Mouse (Mus musculus) bone marrow, adult 2 months (tissue): ENCODE results near the gene Tmod2.

ENCODE experiments used
- CTCF ChIP-seq: fragments of 200-500 bp; IDR thresholded peaks from 2 replicates; pipeline ENCODE4 v1.5.1; 2011; ENCODE audit warnings: low read length, control low read depth; ENCODE audit not compliant: control insufficient read depth, insufficient read depth
- POLR2A ChIP-seq: fragments of 200-500 bp; IDR thresholded peaks from 2 replicates; pipeline ENCODE4 v1.6.1; 2011; ENCODE audit warnings: low read depth, mild to moderate bottlenecking, control low read depth, low read length, borderline replicate concordance; ENCODE audit not compliant: control insufficient read depth

DNA sequence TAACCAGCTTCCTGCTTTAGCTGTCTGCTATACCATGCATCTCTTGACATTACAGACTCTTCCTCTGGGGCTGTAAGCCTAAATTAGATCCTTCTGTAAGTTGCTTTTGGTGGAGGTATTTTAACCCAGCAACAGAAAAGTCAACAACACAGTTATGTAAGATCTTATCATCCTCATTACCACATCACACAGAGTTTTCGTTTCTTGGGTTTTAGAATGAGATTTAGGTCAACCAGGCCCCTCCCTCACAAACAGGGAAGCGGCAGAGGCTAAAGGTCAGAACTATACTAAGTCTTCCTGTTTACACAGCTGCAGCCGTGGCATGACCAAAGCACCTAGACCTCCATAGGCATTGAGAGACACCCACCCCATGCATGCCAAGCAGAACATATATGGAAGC, 34.3 kb upstream of the Tmod2 start:
- no peak for TF ChIP-seq CTCF
- no peak for TF ChIP-seq POLR2A
